Mouse (Mus musculus) neural tube, embryonic 10.5 days (tissue): ENCODE measurements around the gene Olfr734.

ENCODE experiments used
- DNase-seq: peaks from one replicate; pipeline ENCODE4 v3.0.0-alpha.2; 2017; ENCODE audit warnings: low spot score; ENCODE audit errors: extremely low spot score

The Olfr734 gene

DNA sequence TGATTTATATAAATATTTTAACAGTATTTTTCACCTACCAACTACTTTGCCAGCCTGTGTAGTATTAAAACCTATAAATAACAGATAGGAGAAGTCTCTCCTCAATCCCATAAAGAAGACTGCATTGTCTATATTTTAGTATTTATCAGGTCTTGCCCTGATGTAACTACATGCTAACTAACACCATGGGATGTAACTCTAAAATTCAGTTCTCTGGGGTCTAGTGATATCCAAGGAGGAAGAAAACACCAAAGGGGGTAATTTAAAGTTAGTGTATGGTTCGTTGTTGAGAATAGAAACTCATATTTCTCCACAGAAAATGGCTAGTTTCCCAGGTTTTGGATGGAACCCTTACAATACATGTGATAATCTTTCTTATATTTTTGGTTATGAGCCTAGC, at the start of gene Olfr734:
TSS of gene Olfr734 (minus strand) at position 101 of the 400 bp plus-strand sequence.
- DNase-seq, result no peak

DNA sequence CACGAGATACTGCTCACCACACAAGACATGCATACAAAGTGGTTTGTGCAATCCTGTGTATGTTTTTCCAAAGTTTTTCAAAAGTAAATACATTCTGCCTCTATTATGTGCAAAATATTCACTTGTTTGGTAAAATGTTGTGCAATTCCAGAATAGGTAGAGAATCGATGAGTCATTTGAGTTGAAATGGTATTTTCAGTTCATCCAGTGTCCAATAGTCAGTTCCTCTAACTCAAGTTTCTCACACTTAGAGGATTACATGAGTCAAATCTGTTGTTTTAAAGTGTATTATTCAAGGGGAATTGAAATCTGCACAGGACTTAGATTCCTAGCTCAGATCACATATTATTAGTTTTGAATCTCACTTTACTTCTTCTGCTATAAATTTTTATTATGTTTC, 37.0 kb upstream of the Olfr734 start:
- no peak for DNase-seq

DNA sequence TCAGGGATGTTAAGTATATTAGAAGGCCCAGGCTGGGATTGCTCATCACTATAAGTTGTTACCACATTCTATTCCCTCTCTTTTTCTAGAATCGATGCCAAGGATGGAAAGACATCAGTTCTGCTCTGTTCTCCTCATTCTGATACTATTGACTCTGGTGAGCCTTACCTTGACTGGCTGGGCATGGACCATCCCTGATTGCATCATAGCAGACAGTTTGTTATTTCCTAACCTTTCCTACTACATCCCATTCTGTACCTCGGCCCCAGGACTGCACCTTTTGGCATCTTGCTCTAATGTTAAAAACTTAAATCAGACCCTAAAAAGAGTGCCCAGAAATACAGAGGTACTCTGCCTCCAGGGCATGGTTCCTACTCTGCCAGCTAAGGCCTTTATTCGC, 33.9 kb upstream of the Olfr734 start:
- no peak for DNase-seq

DNA sequence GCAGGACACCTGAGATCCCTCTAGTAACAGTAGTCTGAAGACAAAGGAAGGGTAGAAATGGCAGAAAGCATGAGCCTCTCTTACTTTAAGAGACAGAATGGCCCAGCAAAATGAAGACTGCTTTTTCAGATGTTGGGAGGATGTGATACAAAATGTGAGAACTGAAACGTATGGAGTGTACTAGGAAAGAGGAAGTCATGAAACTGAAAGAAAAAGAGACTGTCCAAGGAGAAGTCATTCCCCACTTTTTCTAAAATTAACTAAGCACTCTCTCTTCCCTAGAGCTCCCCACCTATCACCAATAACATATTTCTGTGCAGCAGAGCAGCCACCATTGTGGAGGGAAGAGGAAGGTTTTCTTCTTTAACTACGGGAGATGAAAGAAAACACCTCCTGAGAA, 31.0 kb upstream of the Olfr734 start, which contains the start of gene Tlr11:
TSS of gene Tlr11 (plus strand) at position 322 of the 400 bp plus-strand sequence.
- no peak for DNase-seq

- DNase-seq, result no peak
These were observed 30.2 kb upstream of the Olfr734 start for GRCm38 (mm10) chr14:50356725-50357124.

- DNase-seq, result no peak
These were observed 25.9 kb upstream of the Olfr734 start for GRCm38 (mm10) chr14:50352438-50352837.

DNA sequence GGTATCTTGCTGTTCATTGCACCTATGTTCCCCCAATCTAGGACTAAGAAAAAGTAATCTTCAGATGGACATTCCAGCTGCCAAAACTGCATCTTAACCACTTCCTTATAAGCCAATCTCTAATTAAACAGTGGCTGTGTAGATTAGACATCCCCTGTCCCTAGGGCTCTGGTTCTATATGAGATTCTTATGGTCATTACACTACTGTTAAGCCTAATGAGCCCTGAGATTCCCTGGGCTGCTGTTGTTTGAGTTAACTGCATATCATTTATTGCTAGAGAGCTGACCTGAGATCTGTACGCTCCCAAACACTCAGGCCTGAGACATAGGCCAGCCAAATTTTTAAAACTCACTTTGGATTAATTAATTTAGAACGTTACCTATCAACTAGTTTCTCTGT, 22.2 kb upstream of the Olfr734 start, which contains the start of gene Olfr735:
TSS of gene Olfr735 (minus strand) at position 77 of the 400 bp plus-strand sequence.
- no peak for DNase-seq

DNA sequence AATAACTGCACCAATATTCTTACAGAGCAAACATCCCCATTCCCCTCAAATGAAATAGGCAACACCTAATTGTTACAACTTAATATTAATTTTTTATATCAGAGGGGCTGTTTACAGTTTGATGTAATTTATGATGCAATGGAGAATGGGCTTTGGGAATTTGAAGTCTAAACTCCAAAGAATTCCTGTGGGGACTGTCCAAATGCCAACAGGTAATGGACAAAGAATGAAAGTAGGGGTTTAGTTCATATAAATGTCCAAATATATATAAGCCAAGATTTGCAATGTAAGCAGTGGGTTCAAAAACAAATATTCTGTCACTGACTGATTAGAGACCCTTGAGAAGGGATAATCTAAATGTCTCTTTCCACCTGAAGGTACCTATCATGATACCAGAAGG, 25.1 kb downstream of the Olfr734 start, which contains the start of gene Olfr733:
TSS of gene Olfr733 (minus strand) at position 101 of the 400 bp plus-strand sequence.
- DNase-seq, result no peak

DNA sequence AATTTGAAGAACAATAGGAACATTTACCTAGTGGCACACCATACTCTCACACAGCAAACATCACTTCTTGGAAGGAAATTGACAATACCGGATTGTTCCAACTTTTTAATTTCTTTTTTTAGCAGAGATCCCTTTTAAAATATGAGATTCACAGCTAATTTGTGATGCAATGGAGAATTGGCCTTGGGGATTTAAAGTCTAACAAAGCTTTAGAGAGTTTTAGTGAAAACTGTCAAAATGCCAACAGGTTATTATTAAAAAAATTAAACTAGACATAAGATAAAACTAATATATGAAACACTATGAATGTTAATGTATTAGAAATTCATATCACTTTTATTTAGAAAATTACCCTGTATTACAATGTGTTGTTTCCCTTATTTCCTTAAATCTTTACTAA, 42.5 kb downstream of the Olfr734 start, which contains the start of gene Olfr732:
TSS of gene Olfr732 (minus strand) at position 101 of the 400 bp plus-strand sequence.
- no peak for DNase-seq
